Mouse (Mus musculus): ENCODE data around the gene Nras. TPM values are rescaled to one million over a fixed set of nuclear protein-coding genes. Genes with fewer than 3 reads are reported as not detected.

The Nras gene
- polyA plus RNA-seq, 1 experiment, result 8.6 TPM

DNA sequence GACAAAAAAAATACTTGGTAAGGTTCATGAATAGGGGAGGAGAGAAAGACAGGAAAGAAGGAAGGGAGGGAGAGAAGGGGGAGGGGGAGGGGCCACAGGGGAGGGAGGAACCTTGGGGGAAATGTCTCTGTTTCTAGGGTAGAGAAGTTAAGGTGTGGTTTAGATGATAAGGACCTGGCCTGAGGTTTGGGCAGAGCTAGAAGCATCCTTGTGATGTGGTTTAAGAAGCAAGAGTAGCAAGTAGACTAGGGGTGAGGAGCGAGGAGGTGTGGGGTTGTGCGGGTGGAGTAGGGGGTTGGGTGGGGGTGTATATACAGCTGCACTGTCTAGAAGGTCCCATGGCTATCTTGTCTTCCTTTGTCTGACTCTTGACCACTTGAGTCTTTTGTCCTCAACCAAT, 33.7 kb downstream of the Nras start:
- Histone ChIP-seq H3K4me1 (ENCODE audit: control insufficient read depth, insufficient read depth, insufficient read length, low read length) (no peaks in the 10 kb centered on the region), H3K4me3 (ENCODE audit: low read depth, low read length) (no peak overlapping the region), H3K36me3 (ENCODE audit: control insufficient read depth, insufficient read depth, low read length) (no peaks in the 10 kb centered on the region), H3K27me3 (ENCODE audit: control insufficient read depth, insufficient read depth, low read length) (no peaks in the 10 kb centered on the region), H3K27ac (ENCODE audit: insufficient read depth, low read depth, low read length) (no peak overlapping the region)
- 82% methylated on average over 2 of the region's 2 CpGs for WGBS
- TF ChIP-seq POLR2A (IDR thresholded peaks at IDR 0.05; ENCODE audit: low read depth, low read length) (no peak), CTCF (IDR thresholded peaks at IDR 0.05; ENCODE audit: extremely low read depth, insufficient read length, insufficient replicate concordance, low read depth, low read length) (no peak)

GRCm38 (mm10) chr3:103098662-103099061, 40.6 kb downstream of the Nras start:
- TF ChIP-seq POLR2A (IDR thresholded peaks at IDR 0.05; ENCODE audit: low read depth, low read length) (no peak), CTCF (IDR thresholded peaks at IDR 0.05; ENCODE audit: extremely low read depth, insufficient read length, insufficient replicate concordance, low read depth, low read length) (no peak)
- 74% methylated on average over 23 of the region's 23 CpGs for WGBS
- no peaks in the 10 kb centered on the region for H3K27me3 ChIP-seq (ENCODE audit: control insufficient read depth, insufficient read depth, low read length)
- peaks cover 2% of the 10 kb centered on the region; the same call in 1 of the 2 replicates for H3K4me1 ChIP-seq (ENCODE audit: control insufficient read depth, insufficient read depth, insufficient read length, low read length)
- H3K4me3 ChIP-seq (ENCODE audit: low read depth, low read length), result no peak overlapping the region
- H3K36me3 ChIP-seq (ENCODE audit: control insufficient read depth, insufficient read depth, low read length), result no peaks in the 10 kb centered on the region
- no peak overlapping the region for H3K27ac ChIP-seq (ENCODE audit: insufficient read depth, low read depth, low read length)

GRCm38 (mm10) chr3:103099667-103100066, 41.6 kb downstream of the Nras start:
- Histone ChIP-seq H3K36me3 (ENCODE audit: control insufficient read depth, insufficient read depth, low read length) (no peaks in the 10 kb centered on the region), H3K4me3 (ENCODE audit: low read depth, low read length) (no peak overlapping the region), H3K27me3 (ENCODE audit: control insufficient read depth, insufficient read depth, low read length) (no peaks in the 10 kb centered on the region), H3K27ac (ENCODE audit: insufficient read depth, low read depth, low read length) (no peak overlapping the region), H3K4me1 (ENCODE audit: control insufficient read depth, insufficient read depth, insufficient read length, low read length) (peaks cover 2% of the 10 kb centered on the region; the same call in 1 of the 2 replicates)
- TF ChIP-seq CTCF (IDR thresholded peaks at IDR 0.05; ENCODE audit: extremely low read depth, insufficient read length, insufficient replicate concordance, low read depth, low read length) (no peak), POLR2A (IDR thresholded peaks at IDR 0.05; ENCODE audit: low read depth, low read length) (no peak)
- WGBS, result 77% methylated on average over 6 of the region's 6 CpGs

- H3K27me3 ChIP-seq (ENCODE audit: control insufficient read depth, insufficient read depth, low read length), result no peaks in the 10 kb centered on the region
- TF ChIP-seq POLR2A (IDR thresholded peaks at IDR 0.05; ENCODE audit: low read depth, low read length) (no peak), CTCF (IDR thresholded peaks at IDR 0.05; ENCODE audit: extremely low read depth, insufficient read length, insufficient replicate concordance, low read depth, low read length) (no peak)
- no peaks in the 10 kb centered on the region for H3K36me3 ChIP-seq (ENCODE audit: control insufficient read depth, insufficient read depth, low read length)
- peaks cover 2% of the 10 kb centered on the region; the same call in 1 of the 2 replicates for H3K4me1 ChIP-seq (ENCODE audit: control insufficient read depth, insufficient read depth, insufficient read length, low read length)
- H3K4me3 ChIP-seq (ENCODE audit: low read depth, low read length), result no peak overlapping the region
- no peak overlapping the region for H3K27ac ChIP-seq (ENCODE audit: insufficient read depth, low read depth, low read length)
- 27% methylated on average over 2 of the region's 2 CpGs for WGBS
Measured at GRCm38 (mm10) chr3:103100735-103101134, 42.6 kb downstream of the Nras start.

- Histone ChIP-seq H3K4me3 (ENCODE audit: low read depth, low read length) (no peak overlapping the region), H3K4me1 (ENCODE audit: control insufficient read depth, insufficient read depth, insufficient read length, low read length) (peaks cover 2% of the 10 kb centered on the region; the same call in 1 of the 2 replicates), H3K27me3 (ENCODE audit: control insufficient read depth, insufficient read depth, low read length) (no peaks in the 10 kb centered on the region), H3K27ac (ENCODE audit: insufficient read depth, low read depth, low read length) (no peak overlapping the region), H3K36me3 (ENCODE audit: control insufficient read depth, insufficient read depth, low read length) (no peaks in the 10 kb centered on the region)
- TF ChIP-seq CTCF (IDR thresholded peaks at IDR 0.05; ENCODE audit: extremely low read depth, insufficient read length, insufficient replicate concordance, low read depth, low read length) (no peak), POLR2A (IDR thresholded peaks at IDR 0.05; ENCODE audit: low read depth, low read length) (no peak)
- WGBS, result 42% methylated on average over 5 of the region's 5 CpGs
Measured at GRCm38 (mm10) chr3:103101194-103101593, 43.1 kb downstream of the Nras start.

GRCm38 (mm10) chr3:103101909-103102308, 43.8 kb downstream of the Nras start:
- WGBS, result under 1% methylated on average over 14 of the region's 14 CpGs
- Histone ChIP-seq H3K27ac (ENCODE audit: insufficient read depth, low read depth, low read length) (no peak overlapping the region), H3K36me3 (ENCODE audit: control insufficient read depth, insufficient read depth, low read length) (no peaks in the 10 kb centered on the region), H3K4me3 (ENCODE audit: low read depth, low read length) (peak overlapping the region; percentile 87), H3K27me3 (ENCODE audit: control insufficient read depth, insufficient read depth, low read length) (no peaks in the 10 kb centered on the region), H3K4me1 (ENCODE audit: control insufficient read depth, insufficient read depth, insufficient read length, low read length) (peaks cover 2% of the 10 kb centered on the region; the same call in 1 of the 2 replicates)
- TF ChIP-seq CTCF (IDR thresholded peaks at IDR 0.05; ENCODE audit: extremely low read depth, insufficient read length, insufficient replicate concordance, low read depth, low read length), result no peak
- TF ChIP-seq POLR2A (IDR thresholded peaks at IDR 0.05; ENCODE audit: low read depth, low read length), result 0 out of 2 replicates have a peak, but pooled peaks have one; percentile 10

GRCm38 (mm10) chr3:103102454-103103390, 44.6 kb downstream of the Nras start, which contains the start of gene Dennd2c:
Gene Dennd2c (plus strand): TSS chr3:103102604.
- H3K36me3 ChIP-seq (ENCODE audit: control insufficient read depth, insufficient read depth, low read length), result no peaks in the 10 kb centered on the region
- TF ChIP-seq POLR2A (IDR thresholded peaks at IDR 0.05; ENCODE audit: low read depth, low read length) (no peak), CTCF (IDR thresholded peaks at IDR 0.05; ENCODE audit: extremely low read depth, insufficient read length, insufficient replicate concordance, low read depth, low read length) (no peak)
- under 1% methylated on average over 72 of the region's 72 CpGs for WGBS
- no peaks in the 10 kb centered on the region for H3K27me3 ChIP-seq (ENCODE audit: control insufficient read depth, insufficient read depth, low read length)
- H3K27ac ChIP-seq (ENCODE audit: insufficient read depth, low read depth, low read length), result no peak within 1 kb of the TSS
- peak within 1 kb of the TSS; percentile 87 for H3K4me3 ChIP-seq (ENCODE audit: low read depth, low read length)
- H3K4me1 ChIP-seq (ENCODE audit: control insufficient read depth, insufficient read depth, insufficient read length, low read length), result peaks cover 2% of the 10 kb centered on the region; the same call in 1 of the 2 replicates

Data from small intestine, adult 2 months (tissue).